Mouse (Mus musculus) cortical plate, adult 2 months (tissue): ENCODE measurements around the gene Fam19a2.

ENCODE experiments used
- CTCF ChIP-seq: fragments of 200-500 bp; IDR thresholded peaks from 2 replicates; pipeline ENCODE4 v1.5.1; 2011; ENCODE audit warnings: mild to moderate bottlenecking, control low read depth, low read length; ENCODE audit not compliant: insufficient read depth; ENCODE audit errors: extremely low read depth
- POLR2A ChIP-seq: fragments of 200-500 bp; IDR thresholded peaks from 2 replicates; pipeline ENCODE4 v1.6.1; 2011; ENCODE audit warnings: mild to moderate bottlenecking, low read length, control low read depth; ENCODE audit not compliant: insufficient read depth; ENCODE audit errors: extremely low read depth

DNA sequence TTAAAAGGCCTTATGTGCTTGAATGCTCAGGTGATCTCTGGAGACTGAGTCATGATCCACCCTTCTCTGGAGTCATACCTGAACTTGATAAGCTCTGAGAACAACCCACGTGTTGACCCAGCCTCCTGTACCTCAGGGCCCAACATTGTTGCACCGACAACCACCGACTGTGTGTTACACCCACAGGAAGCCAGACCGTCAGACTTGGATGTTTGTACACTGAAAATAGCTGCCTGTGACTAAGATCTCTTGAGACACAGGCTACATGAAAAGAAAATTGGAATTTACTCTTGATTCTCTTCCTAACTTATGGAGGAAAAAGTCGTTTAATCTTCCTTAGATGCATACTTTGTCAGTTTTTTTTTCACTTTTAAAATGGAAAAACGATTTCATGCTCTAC is 121.8 kb downstream of the Fam19a2 start:
- no peak for TF ChIP-seq CTCF
- no peak for TF ChIP-seq POLR2A
